Mouse (Mus musculus): ENCODE results near the gene Ms4a13. TPM values are rescaled to one million over a fixed set of nuclear protein-coding genes. Genes with fewer than 3 reads are reported as not detected.
A peak's percentile ranks its signal among the peaks of the same experiment; 100 is the strongest.
"Not testable (repeated sequence)": the region's sequence is repeated elsewhere in the genome, so short reads cannot be mapped to it uniquely, and the experiment has no call there.

Ms4a13 gene
- total RNA-seq, 2 experiments from 2014 or later = not detected

- DNase-seq = no peak
- Histone ChIP-seq H3K27ac (no peak overlapping the region), H3K4me3 (no peak overlapping the region)
- intact Hi-C loops (cut with DNase I) = no loop called here
- no peak for TF ChIP-seq CTCF (IDR thresholded peaks at IDR 0.05)
Measured at GRCm38 (mm10) chr19:11129702-11130101, 66.8 kb downstream of the Ms4a13 start.

GRCm38 (mm10) chr19:11121016-11121420 lies 75.5 kb downstream of the Ms4a13 start:
- intact Hi-C loops (cut with DNase I) = not testable (repeated sequence)
- Histone ChIP-seq H3K27ac (peak overlapping the region; percentile 38), H3K4me3 (peak overlapping the region; percentile 62)
- peak; percentile 45 for DNase-seq

Other genes starting within 250 kb of the Ms4a13 start
- 10 to 100 TPM; 13.2 to 16.5 TPM for gene Ccdc86, start 247.5 kb downstream of the Ms4a13 start, total RNA-seq (2021)
- gene Ms4a10, start 222.1 kb downstream of the Ms4a13 start, total RNA-seq (2021) = not detected
- not detected for gene Ms4a15, start 203.5 kb downstream of the Ms4a13 start, total RNA-seq (2021)
- not detected for gene Ms4a18, start 178.7 kb downstream of the Ms4a13 start, total RNA-seq (2021)
- 1 to 10 TPM in 1 of 2 experiments, under 1 TPM in 1; 0.66 to 1.3 TPM for gene Ms4a8a, start 115.6 kb downstream of the Ms4a13 start, total RNA-seq (2021)
- gene 1700017D01Rik, start 65.9 kb downstream of the Ms4a13 start, total RNA-seq (2021) = not detected
- not detected for gene 1700025F22Rik, start 31.4 kb downstream of the Ms4a13 start, total RNA-seq (2021)
- not detected for gene Ms4a12, start 35.7 kb upstream of the Ms4a13 start, total RNA-seq (2021)
- gene Ms4a1, start 69.5 kb upstream of the Ms4a13 start, total RNA-seq (2021) = not detected
- not detected for gene Ms4a5, start 87.1 kb upstream of the Ms4a13 start, total RNA-seq (2021)
- not detected for gene Ms4a14, start 117.7 kb upstream of the Ms4a13 start, total RNA-seq (2021)
- under 1 TPM; 0.17 to 0.23 TPM for gene Ms4a7, start 139.4 kb upstream of the Ms4a13 start, total RNA-seq (2021)
- gene Ms4a4a, start 178.8 kb upstream of the Ms4a13 start, total RNA-seq (2021) = 1 to 10 TPM; 1.5 to 4.2 TPM
- gene Ms4a4c, start 208.0 kb upstream of the Ms4a13 start, total RNA-seq (2021) = not detected
- not detected for gene Ms4a4b, start 246.8 kb upstream of the Ms4a13 start, total RNA-seq (2021)

All from gastrocnemius, adult 2 months (tissue).